Mouse (Mus musculus) right cerebral cortex, adult 18-20 months (tissue): ENCODE data around the gene Olfr1145.
A peak's percentile ranks its signal among the peaks of the same experiment; 100 is the strongest.

Experiments
- DNase-seq: peaks from one replicate; pipeline ENCODE4 v3.0.0; 2022; ENCODE audit warnings: mixed read lengths

Gene Olfr1145

GRCm38 (mm10) chr2:87809522-87809921 lies at the start of gene Olfr1145:
TSS of gene Olfr1145 (plus strand) at chr2:87809822.
- no peak for DNase-seq

DNA sequence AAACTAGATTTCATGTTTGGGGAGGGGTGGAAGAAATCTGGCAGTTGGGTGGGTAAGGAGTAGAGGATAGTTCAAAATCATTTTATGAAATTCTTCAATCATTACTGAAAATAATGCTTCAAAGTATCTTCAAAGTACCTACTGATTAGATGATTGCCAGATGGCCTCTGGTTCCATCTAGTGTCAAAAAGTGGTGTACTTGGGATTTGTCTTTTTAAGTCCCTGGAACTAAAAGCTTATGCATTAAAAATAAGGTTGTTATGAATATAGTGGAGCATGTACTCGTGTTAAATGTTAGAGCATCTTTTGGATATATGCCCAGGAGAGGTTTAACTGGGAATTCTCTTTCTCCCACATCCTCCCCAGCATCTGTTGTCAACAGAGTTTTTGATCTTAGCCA lies 33.5 kb upstream of the Olfr1145 start:
- DNase-seq, result peak; percentile 1

DNA sequence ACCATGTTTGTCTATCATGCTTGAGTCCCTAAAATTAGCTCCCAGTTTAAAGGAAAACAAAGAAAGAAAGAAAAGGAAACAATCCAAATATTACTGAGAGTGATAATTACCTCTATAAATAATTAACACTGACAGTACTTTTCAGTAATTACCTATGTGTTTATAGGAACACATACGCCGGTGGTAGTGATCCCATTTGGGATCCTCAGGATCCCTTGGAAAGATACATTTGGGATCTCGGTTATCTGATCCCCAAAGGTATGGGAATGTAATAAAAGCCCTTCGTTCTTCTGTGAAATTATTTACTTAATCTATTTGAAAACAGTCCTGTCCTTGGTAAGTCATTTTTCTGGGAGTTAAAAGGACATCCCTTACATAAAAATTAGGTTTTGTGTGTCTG lies 30.4 kb upstream of the Olfr1145 start, which contains the start of gene Olfr152:
Gene Olfr152 (plus strand): TSS at position 301 of the 400 bp plus-strand sequence.
- no peak for DNase-seq

DNA sequence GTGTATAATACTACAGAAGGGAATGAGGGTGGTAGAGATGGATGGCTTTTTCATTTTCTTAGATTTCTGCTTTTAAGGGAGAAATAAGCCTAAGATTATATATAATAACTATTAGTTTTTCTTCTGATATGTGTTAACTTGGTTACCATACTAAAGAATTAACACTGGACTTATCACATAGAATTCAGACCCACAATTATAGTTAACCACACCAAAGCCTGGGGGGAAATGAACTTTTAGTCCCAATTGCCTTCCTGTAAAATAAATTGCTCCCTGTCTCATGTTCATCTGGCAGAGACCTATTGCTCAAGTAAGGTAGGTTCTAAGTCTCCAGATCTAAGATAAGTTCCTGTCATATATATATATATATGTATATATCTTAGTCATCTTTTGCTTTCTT lies 9.3 kb upstream of the Olfr1145 start, which contains the start of gene Olfr1143:
Gene Olfr1143 (plus strand): TSS at position 301 of the 400 bp plus-strand sequence.
- DNase-seq, result no peak

- no peak for DNase-seq
These were observed 20.6 kb downstream of the Olfr1145 start, which contains the start of gene Olfr1148 for GRCm38 (mm10) chr2:87830233-87830632. TSS of gene Olfr1148 (plus strand) at chr2:87830533.

DNA sequence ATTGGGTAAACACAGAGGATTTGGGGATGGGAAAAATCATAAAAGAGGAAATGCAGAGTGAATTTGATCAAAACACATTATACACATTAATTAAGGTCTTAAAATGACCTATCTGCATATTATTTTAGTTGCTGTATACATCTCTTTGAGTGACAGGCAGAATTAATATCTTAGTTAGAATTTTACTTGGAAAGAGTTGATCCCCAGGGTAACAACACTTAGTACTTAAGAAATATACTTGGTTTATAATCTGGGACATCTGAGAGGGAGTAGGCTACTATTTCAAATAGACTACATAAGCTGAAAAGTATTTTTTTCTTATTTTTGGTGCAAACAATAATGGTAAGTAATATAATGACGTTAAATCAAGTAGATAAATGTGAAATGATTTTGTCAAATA lies 34.1 kb downstream of the Olfr1145 start, which contains the start of gene Olfr1150-ps1:
Gene Olfr1150-ps1 (plus strand): TSS at position 301 of the 400 bp plus-strand sequence.
- no peak for DNase-seq

GRCm38 (mm10) chr2:87855562-87855961 lies 45.9 kb downstream of the Olfr1145 start, which contains the start of gene Olfr1151:
TSS of gene Olfr1151 (plus strand) at chr2:87855862.
- no peak for DNase-seq
